Mouse (Mus musculus) liver, postnatal 0 days (tissue): Measurements from ENCODE around the gene Cyfip1. TPM values are rescaled to one million over a fixed set of nuclear protein-coding genes. Genes with fewer than 3 reads are reported as not detected.

Experiments used
- ATAC-seq: fragments of 200-750 bp; cut with Nextera tagmentation; 2 replicates; pipeline ENCODE4 v1.8.0; 2017; ENCODE audit warnings: mild to moderate bottlenecking, moderate library complexity
- DNase-seq: peaks from one replicate; pipeline ENCODE4 v3.0.0-alpha.2; 2016
- H3K27ac ChIP-seq: fragments of 300-500 bp; sonication (generic); 2 replicates; pipeline ENCODE4 v1.5.1; 2014; ENCODE audit warnings: antibody characterized with exemption, moderate library complexity, mild to moderate bottlenecking, low read depth
- H3K27me3 ChIP-seq: fragments of 300-500 bp; sonication (generic); 2 replicates; pipeline ENCODE4 v1.6.1; 2014; ENCODE audit warnings: low read length, control low read depth, mixed read lengths; ENCODE audit not compliant: insufficient read depth
- H3K36me3 ChIP-seq: fragments of 300-500 bp; sonication (generic); replicated peaks from 2 replicates; pipeline ENCODE4 v1.6.1; 2014; ENCODE audit warnings: mild to moderate bottlenecking, control low read depth, low read length, moderate library complexity, mixed read lengths; ENCODE audit not compliant: insufficient read depth
- H3K4me1 ChIP-seq: fragments of 300-500 bp; sonication (generic); 2 replicates; pipeline ENCODE4 v1.6.1; 2014; ENCODE audit warnings: antibody characterized with exemption, mild to moderate bottlenecking, control low read depth; ENCODE audit not compliant: insufficient read depth
- H3K4me2 ChIP-seq: fragments of 300-500 bp; sonication (generic); 2 replicates; pipeline ENCODE4 v1.6.1; 2014; ENCODE audit warnings: low read depth, mild to moderate bottlenecking, low read length, moderate library complexity, mixed read lengths
- H3K4me3 ChIP-seq: fragments of 300-500 bp; sonication (generic); 2 replicates; pipeline ENCODE4 v1.5.1; 2014; ENCODE audit warnings: low read depth, low read length
- H3K9ac ChIP-seq: fragments of 300-500 bp; sonication (generic); replicated peaks from 2 replicates; pipeline ENCODE4 v1.6.1; 2014; ENCODE audit warnings: mild to moderate bottlenecking, moderate library complexity
- H3K9me3 ChIP-seq: fragments of 300-500 bp; sonication (generic); 2 replicates; pipeline ENCODE4 v1.6.1; 2016; ENCODE audit warnings: mild to moderate bottlenecking, control low read depth, low read length, mixed read lengths
- CTCF ChIP-seq: sonication (generic); IDR thresholded peaks from 2 replicates; pipeline ENCODE4 v1.5.1; 2016; ENCODE audit warnings: antibody characterized with exemption, low read depth
- EP300 ChIP-seq: IDR thresholded peaks from 2 replicates; pipeline ENCODE4 v1.6.1; 2016; ENCODE audit warnings: antibody characterized with exemption, low read depth, mild to moderate bottlenecking
- whole genome bisulfite sequencing: fragments of 180-500 bp; shearing (Covaris S2); extraction: QIAGEN DNeasy Blood & Tissue Kit; methylation state at CpG from one replicate; pipeline ENCODE4 v1.1.7; 2014; ENCODE audit not compliant: insufficient replicate concordance; 5-methylcytosine and 5-hydroxymethylcytosine counted together
- polyA plus RNA-seq: library from polyadenylated mRNA; unstranded; fragments of >200 nt; fragmentation: Nextera tagmentation; extraction: Ambion mirVana; gene quantifications from 2 replicates; pipeline ENCODE4 v1.2.1, GENCODE M21; 2015

Cyfip1 gene
- polyA plus RNA-seq, result 12.0 and 14.3 TPM in 2 replicates

- 60% methylated on average over 7 of the region's 7 CpGs for WGBS
- H3K27ac ChIP-seq, result peak within 1 kb of the TSS; percentile 91
- no peaks in the 10 kb centered on the region for H3K27me3 ChIP-seq
- no peak for DNase-seq
- peak within 1 kb of the TSS; percentile 77 for H3K4me3 ChIP-seq
- H3K4me2 ChIP-seq, result peak within 1 kb of the TSS; percentile 84
- no peaks in the 10 kb centered on the region for H3K9me3 ChIP-seq
- H3K9ac ChIP-seq, result peak within 1 kb of the TSS; percentile 80
- H3K4me1 ChIP-seq, result peaks cover 9% of the 10 kb centered on the region; the same call in 1 of the 2 replicates
- ATAC-seq, result no peak
- no peak for TF ChIP-seq CTCF
- no peak for TF ChIP-seq EP300
- H3K36me3 ChIP-seq, result no peaks in the 10 kb centered on the region
Observed at GRCm38 (mm10) chr7:55841445-55841844, at the start of gene Cyfip1. Cyfip1 (plus strand) TSS chr7:55841745.

GRCm38 (mm10) chr7:55792280-55792679, 49.3 kb upstream of the Cyfip1 start:
- Histone ChIP-seq H3K4me3 (no peak overlapping the region), H3K27me3 (no peaks in the 10 kb centered on the region), H3K4me1 (peaks cover 9% of the 10 kb centered on the region), H3K36me3 (peaks cover 14% of the 10 kb centered on the region), H3K9ac (no peak overlapping the region), H3K27ac (no peak overlapping the region), H3K4me2 (no peak overlapping the region), H3K9me3 (no peaks in the 10 kb centered on the region)
- ATAC-seq, result no peak
- 65% methylated on average over 3 of the region's 3 CpGs for WGBS
- no peak for DNase-seq
- TF ChIP-seq EP300, result no peak
- no peak for TF ChIP-seq CTCF

- DNase-seq (no peak), ATAC-seq (no peak)
- TF ChIP-seq EP300 (no peak), CTCF (no peak)
- peak overlapping the region; percentile 63 for H3K4me3 ChIP-seq
- no peaks in the 10 kb centered on the region for H3K9me3 ChIP-seq
- peaks cover 9% of the 10 kb centered on the region for H3K4me1 ChIP-seq
- H3K27me3 ChIP-seq, result no peaks in the 10 kb centered on the region
- H3K36me3 ChIP-seq, result peaks cover 24% of the 10 kb centered on the region
- H3K27ac ChIP-seq, result no peak overlapping the region
- 39% methylated on average over 13 of the region's 13 CpGs for WGBS
- H3K4me2 ChIP-seq, result peak overlapping the region; percentile 76
- peak overlapping the region; percentile 72 for H3K9ac ChIP-seq
Observed at GRCm38 (mm10) chr7:55793236-55793951, 48.2 kb upstream of the Cyfip1 start.

GRCm38 (mm10) chr7:55793952-55794603, 47.5 kb upstream of the Cyfip1 start, which contains the start of gene Tubgcp5:
Tubgcp5 (plus strand) TSS chr7:55794154.
- peak within 1 kb of the TSS; percentile 63 for H3K4me3 ChIP-seq
- H3K36me3 ChIP-seq, result peaks cover 27% of the 10 kb centered on the region
- WGBS, result under 1% methylated on average over 51 of the region's 51 CpGs
- H3K4me2 ChIP-seq, result peak within 1 kb of the TSS; percentile 76
- peak; percentile 99 for ATAC-seq
- no peaks in the 10 kb centered on the region for H3K27me3 ChIP-seq
- DNase-seq, result peak; percentile 96
- peak; percentile 79; the same call in 1 of the 2 replicates for TF ChIP-seq EP300
- TF ChIP-seq CTCF, result no peak
- peak within 1 kb of the TSS; percentile 16 for H3K27ac ChIP-seq
- H3K9ac ChIP-seq, result peak within 1 kb of the TSS; percentile 72
- H3K4me1 ChIP-seq, result peaks cover 9% of the 10 kb centered on the region
- H3K9me3 ChIP-seq, result no peaks in the 10 kb centered on the region

- DNase-seq (no peak), ATAC-seq (no peak)
- no peaks in the 10 kb centered on the region for H3K27me3 ChIP-seq
- no peak overlapping the region for H3K27ac ChIP-seq
- no peak for TF ChIP-seq CTCF
- no peak for TF ChIP-seq EP300
- H3K9ac ChIP-seq, result no peak overlapping the region
- peaks cover 2% of the 10 kb centered on the region; the same call in 1 of the 2 replicates for H3K4me1 ChIP-seq
- peaks cover 72% of the 10 kb centered on the region for H3K36me3 ChIP-seq
- 78% methylated on average over 3 of the region's 3 CpGs for WGBS
- no peaks in the 10 kb centered on the region for H3K9me3 ChIP-seq
- no peak overlapping the region for H3K4me2 ChIP-seq
- no peak overlapping the region for H3K4me3 ChIP-seq
Observed at GRCm38 (mm10) chr7:55799981-55800380, 41.6 kb upstream of the Cyfip1 start.

GRCm38 (mm10) chr7:55809967-55810366, 31.6 kb upstream of the Cyfip1 start:
- H3K9me3 ChIP-seq, result no peaks in the 10 kb centered on the region
- ATAC-seq, result no peak
- no peak overlapping the region for H3K9ac ChIP-seq
- no peak overlapping the region for H3K4me2 ChIP-seq
- no peaks in the 10 kb centered on the region for H3K27me3 ChIP-seq
- TF ChIP-seq CTCF, result no peak
- no peak for TF ChIP-seq EP300
- DNase-seq, result no peak
- peaks cover 55% of the 10 kb centered on the region for H3K36me3 ChIP-seq
- H3K4me1 ChIP-seq, result no peaks in the 10 kb centered on the region
- WGBS, result 73% methylated on average over 2 of the region's 2 CpGs
- no peak overlapping the region for H3K4me3 ChIP-seq
- H3K27ac ChIP-seq, result no peak overlapping the region
